Mouse (Mus musculus): Measurements from ENCODE around the gene Ugt2b35. TPM values are rescaled to one million over a fixed set of nuclear protein-coding genes. Genes with fewer than 3 reads are reported as not detected.
"Not testable (repeated sequence)": the region's sequence is repeated elsewhere in the genome, so short reads cannot be mapped to it uniquely, and the experiment has no call there.

The Ugt2b35 gene
- not detected in 2 replicates for polyA plus RNA-seq (2011; ENCODE audit: insufficient read length, low read depth, missing spikeins)

DNA sequence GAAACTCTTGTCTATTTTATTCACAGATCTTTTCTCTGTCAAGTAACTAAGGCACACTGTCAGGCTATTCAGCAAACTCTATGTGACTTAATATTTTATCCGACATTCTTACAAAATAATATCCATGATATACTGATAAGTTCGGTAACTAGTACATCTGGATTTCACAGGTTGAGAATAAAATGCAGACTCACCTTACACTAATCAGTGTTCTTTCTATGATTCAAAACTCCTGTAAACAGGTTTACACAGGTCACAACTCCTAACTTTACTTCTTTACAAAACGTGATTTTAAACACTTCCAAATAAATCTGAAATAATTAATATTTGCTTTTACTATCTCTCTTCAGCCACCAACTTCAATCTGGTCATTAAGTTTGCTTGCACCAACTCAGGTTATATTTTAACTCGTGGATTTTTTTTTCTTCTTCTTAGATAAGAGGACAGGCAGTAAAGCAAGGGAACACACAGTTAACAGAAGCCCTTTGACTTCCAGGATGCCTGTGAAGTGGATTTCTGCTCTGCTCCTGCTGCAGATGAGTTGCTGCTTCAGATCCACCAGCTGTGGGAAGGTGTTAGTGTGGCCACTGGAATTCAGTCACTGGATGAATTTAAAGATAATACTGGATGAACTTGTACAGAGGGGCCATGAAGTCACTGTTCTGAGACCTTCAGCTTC, at the start of gene Ugt2b35:
Gene Ugt2b35, plus strand, starts transcription at position 466 of the 679 bp plus-strand sequence.
- no peaks in the 10 kb centered on the region for H3K4me1 ChIP-seq (ENCODE audit: control insufficient read depth, insufficient read depth, low read length)
- H3K4me3 ChIP-seq (ENCODE audit: insufficient read depth, low read length): no peak within 1 kb of the TSS
- no peak for TF ChIP-seq CTCF (IDR thresholded peaks at IDR 0.05; ENCODE audit: borderline replicate concordance, insufficient read depth, low read length)
- TF ChIP-seq POLR2A (IDR thresholded peaks at IDR 0.05; ENCODE audit: low read depth, low read length): no peak
- no peak within 1 kb of the TSS for H3K27ac ChIP-seq (ENCODE audit: insufficient read depth, low read length)

DNA sequence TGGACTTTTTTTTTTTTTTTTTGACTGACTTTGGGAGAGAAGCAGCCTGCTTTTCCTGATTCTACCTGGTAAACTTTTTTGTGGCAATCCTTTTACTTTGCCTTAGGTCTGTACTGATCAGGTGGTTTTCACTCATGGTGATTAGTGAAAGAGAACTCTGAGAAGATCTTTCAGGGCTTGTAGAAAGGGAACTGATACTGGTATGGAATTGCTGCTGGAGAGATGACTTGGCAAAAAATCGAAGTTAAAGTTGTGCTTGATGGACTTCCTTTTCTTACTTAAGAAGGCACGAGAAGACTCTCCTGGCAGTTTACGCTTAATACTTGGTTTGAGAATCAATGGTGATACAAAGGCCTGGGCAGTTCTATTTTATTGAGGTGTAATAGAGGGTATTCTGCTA, 40.2 kb upstream of the Ugt2b35 start:
- Histone ChIP-seq H3K4me3 (ENCODE audit: insufficient read depth, low read length) (no peak overlapping the region), H3K4me1 (ENCODE audit: control insufficient read depth, insufficient read depth, low read length) (no peaks in the 10 kb centered on the region), H3K27ac (ENCODE audit: insufficient read depth, low read length) (no peak overlapping the region)
- TF ChIP-seq POLR2A (IDR thresholded peaks at IDR 0.05; ENCODE audit: low read depth, low read length) (no peak), CTCF (IDR thresholded peaks at IDR 0.05; ENCODE audit: borderline replicate concordance, insufficient read depth, low read length) (no peak)

DNA sequence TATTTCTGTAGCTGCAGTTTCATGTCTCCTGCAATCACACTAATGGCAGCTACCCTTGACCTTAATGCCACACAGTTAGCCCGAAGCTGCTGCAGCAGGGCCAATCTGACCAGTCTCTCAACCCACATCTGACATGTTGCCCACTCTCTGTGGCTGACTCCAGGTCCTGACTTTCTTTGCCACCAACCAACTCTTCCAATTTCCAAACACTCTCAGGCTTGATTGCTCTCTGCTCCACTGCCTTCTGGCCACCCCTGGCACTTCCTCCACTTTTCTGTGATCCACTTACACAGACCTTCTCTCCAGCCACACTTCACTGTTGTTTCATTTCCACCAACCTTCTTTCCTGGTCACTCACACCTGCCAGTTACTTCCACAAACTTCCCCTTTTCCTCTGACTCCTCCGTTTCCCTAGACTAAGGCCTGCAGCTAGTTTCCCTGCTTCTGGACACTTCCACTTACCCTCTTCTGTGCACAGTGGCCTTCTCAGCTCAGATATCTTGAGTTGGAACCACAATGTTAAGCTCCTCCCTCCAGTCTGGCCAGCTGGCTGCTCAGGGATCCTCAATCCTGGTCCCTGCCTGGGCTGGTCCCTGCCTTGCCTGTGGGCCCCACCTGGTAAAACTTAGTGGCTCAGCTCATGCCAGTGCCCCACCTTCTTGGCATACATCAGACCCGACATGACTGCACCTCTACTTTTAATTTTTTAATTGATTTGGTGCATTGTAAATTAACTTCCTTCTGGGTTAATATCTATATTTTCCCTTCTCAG, 38.9 kb upstream of the Ugt2b35 start:
- TF ChIP-seq POLR2A (IDR thresholded peaks at IDR 0.05; ENCODE audit: low read depth, low read length): no peak
- TF ChIP-seq CTCF (IDR thresholded peaks at IDR 0.05; ENCODE audit: borderline replicate concordance, insufficient read depth, low read length): no peak
- H3K4me3 ChIP-seq (ENCODE audit: insufficient read depth, low read length): no peak overlapping the region
- H3K27ac ChIP-seq (ENCODE audit: insufficient read depth, low read length): no peak overlapping the region
- no peaks in the 10 kb centered on the region for H3K4me1 ChIP-seq (ENCODE audit: control insufficient read depth, insufficient read depth, low read length)

DNA sequence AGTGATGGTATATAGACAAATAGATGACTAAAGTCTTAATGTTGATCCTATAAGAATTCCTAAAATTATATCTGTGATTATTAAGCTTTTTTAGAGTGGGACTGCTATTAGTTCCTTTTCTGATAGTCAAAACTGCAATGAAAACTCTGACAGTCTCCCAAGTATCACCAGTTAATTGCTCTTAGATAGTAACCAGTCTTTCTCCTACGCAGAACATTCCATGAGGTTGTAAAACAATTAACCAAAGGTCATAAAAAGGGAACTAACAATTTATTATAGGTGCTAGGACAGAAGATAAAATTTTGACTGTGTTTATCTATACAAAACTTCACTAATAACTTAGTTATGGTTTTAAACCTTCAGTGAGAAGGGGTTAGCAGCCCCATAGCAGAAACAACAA, 37.8 kb upstream of the Ugt2b35 start:
- not testable (repeated sequence) for H3K27ac ChIP-seq (ENCODE audit: insufficient read depth, low read length); H3K4me3 ChIP-seq (ENCODE audit: insufficient read depth, low read length); H3K4me1 ChIP-seq (ENCODE audit: control insufficient read depth, insufficient read depth, low read length)

DNA sequence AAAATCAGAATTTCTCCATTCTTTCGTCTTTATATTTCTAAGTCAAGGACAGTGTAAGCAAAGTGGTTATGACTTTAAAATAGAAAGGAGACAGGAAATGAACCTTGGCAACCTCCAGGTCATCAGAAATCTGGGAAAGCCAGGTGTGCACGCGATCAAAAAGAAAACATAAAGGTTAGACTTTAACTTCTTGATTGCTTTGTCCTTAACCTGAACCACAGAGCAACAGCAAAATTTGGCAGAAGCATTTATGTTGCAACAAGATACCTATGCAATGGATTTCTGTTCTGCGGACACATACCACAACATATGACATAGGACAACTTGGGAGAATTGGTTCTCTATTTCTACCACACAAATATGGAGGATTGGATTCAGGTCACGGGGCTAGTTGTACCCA, 33.4 kb upstream of the Ugt2b35 start:
- H3K27ac ChIP-seq (ENCODE audit: insufficient read depth, low read length): not testable (repeated sequence)

DNA sequence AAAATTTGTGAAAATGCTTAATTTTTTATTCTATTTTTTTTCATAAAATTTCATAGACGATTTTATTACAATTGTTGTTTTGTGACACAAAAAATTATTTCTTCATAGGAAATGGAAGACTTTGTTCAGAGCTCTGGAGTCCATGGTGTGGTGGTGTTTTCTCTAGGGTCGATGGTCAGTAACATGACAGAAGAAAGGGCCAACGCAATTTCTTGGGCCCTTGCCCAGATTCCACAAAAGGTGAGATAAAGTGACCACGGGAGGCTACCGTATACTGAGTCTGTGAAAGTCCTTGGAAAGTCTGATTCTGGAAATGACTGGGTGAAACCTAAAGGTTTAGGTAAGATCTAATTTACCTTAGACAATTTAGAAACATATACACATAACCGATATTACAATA, 4.1 kb downstream of the Ugt2b35 start:
- Histone ChIP-seq H3K27ac (ENCODE audit: insufficient read depth, low read length) (no peak overlapping the region), H3K4me3 (ENCODE audit: insufficient read depth, low read length) (no peak overlapping the region), H3K4me1 (ENCODE audit: control insufficient read depth, insufficient read depth, low read length) (no peaks in the 10 kb centered on the region)
- TF ChIP-seq CTCF (IDR thresholded peaks at IDR 0.05; ENCODE audit: borderline replicate concordance, insufficient read depth, low read length) (no peak), POLR2A (IDR thresholded peaks at IDR 0.05; ENCODE audit: low read depth, low read length) (no peak)

More for the DNA sequence above, 33.4 kb upstream of the Ugt2b35 start:
- not testable (repeated sequence) for H3K4me3 ChIP-seq (ENCODE audit: insufficient read depth, low read length); H3K4me1 ChIP-seq (ENCODE audit: control insufficient read depth, insufficient read depth, low read length)

DNA sequence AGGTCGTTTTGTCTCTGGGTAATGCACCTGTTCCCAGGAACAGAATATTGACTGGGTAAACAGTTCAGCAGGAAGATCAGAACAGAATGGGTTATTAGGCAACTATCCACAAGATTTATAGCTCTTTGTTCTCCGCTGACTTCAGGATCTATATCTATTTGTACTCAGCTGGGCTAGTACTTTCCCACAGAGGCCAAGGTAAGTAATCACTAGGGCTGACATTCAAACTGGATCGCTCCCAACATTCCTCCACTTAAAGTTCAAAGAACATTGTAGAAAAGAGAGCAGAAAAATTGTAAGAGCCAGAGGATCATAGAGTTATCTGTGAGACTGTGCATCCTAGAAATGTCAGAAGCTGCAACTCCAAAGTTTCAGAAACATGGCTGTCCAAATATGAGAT, 14.8 kb downstream of the Ugt2b35 start:
- Histone ChIP-seq H3K4me1 (ENCODE audit: control insufficient read depth, insufficient read depth, low read length) (no peaks in the 10 kb centered on the region), H3K4me3 (ENCODE audit: insufficient read depth, low read length) (no peak overlapping the region), H3K27ac (ENCODE audit: insufficient read depth, low read length) (no peak overlapping the region)
- no peak for TF ChIP-seq POLR2A (IDR thresholded peaks at IDR 0.05; ENCODE audit: low read depth, low read length)
- TF ChIP-seq CTCF (IDR thresholded peaks at IDR 0.05; ENCODE audit: borderline replicate concordance, insufficient read depth, low read length): no peak

DNA sequence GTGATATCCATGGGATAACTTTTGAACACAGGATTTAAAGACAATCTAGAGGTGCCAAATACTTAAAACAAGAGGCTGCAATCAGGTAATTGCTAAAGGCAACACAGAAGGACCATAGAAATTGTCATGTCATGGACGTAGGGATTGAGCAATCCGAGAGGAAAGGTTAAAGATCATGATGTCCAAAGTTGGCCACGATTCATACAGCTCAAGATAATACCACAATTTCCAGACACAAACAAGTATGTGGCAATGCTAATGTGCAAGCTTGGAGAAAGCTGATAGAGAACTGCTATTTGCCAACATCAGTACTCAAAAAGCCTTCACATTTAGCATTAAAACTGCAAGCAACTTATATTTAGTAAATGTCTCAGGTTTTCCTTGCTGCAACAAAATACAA, 26.7 kb downstream of the Ugt2b35 start:
- TF ChIP-seq CTCF (IDR thresholded peaks at IDR 0.05; ENCODE audit: borderline replicate concordance, insufficient read depth, low read length): no peak
- no peak for TF ChIP-seq POLR2A (IDR thresholded peaks at IDR 0.05; ENCODE audit: low read depth, low read length)
- no peak overlapping the region for H3K4me3 ChIP-seq (ENCODE audit: insufficient read depth, low read length)
- no peaks in the 10 kb centered on the region for H3K4me1 ChIP-seq (ENCODE audit: control insufficient read depth, insufficient read depth, low read length)
- no peak overlapping the region for H3K27ac ChIP-seq (ENCODE audit: insufficient read depth, low read length)

DNA sequence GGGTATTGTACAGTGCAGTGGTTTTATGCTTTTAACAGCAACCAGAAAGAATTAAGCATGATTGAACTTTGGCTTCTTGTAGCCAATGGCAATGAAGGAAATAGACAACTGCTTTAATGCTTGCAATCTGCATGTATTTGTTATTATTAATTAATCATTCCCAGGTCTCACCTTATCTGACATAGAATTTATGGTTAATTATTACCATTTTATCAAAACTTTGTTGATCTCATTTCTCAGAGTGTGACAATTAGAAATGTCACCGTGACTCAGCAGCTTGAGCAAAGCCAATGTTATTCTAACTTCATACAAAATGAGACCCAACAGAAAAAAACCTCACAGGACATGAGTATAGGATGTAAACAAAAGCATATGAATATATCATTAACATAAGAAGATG, 30.0 kb downstream of the Ugt2b35 start:
- TF ChIP-seq POLR2A (IDR thresholded peaks at IDR 0.05; ENCODE audit: low read depth, low read length) (no peak), CTCF (IDR thresholded peaks at IDR 0.05; ENCODE audit: borderline replicate concordance, insufficient read depth, low read length) (no peak)
- Histone ChIP-seq H3K4me1 (ENCODE audit: control insufficient read depth, insufficient read depth, low read length) (no peaks in the 10 kb centered on the region), H3K27ac (ENCODE audit: insufficient read depth, low read length) (no peak overlapping the region), H3K4me3 (ENCODE audit: insufficient read depth, low read length) (no peak overlapping the region)

Other genes with a start within 250 kb of the Ugt2b35 start
- 48.1 and 58.5 TPM in 2 replicates for gene Ythdc1, start 196.6 kb upstream of the Ugt2b35 start, polyA plus RNA-seq (2011; ENCODE audit: insufficient read length, low read depth, missing spikeins)
- gene Ugt2b34, start 93.9 kb upstream of the Ugt2b35 start, polyA plus RNA-seq (2011; ENCODE audit: insufficient read length, low read depth, missing spikeins): not detected in 2 replicates
- not detected in 2 replicates for gene Ugt2b1, start 74.3 kb upstream of the Ugt2b35 start, polyA plus RNA-seq (2011; ENCODE audit: insufficient read length, low read depth, missing spikeins)
- not detected in 2 replicates for gene Ugt2b36, start 91.7 kb downstream of the Ugt2b35 start, polyA plus RNA-seq (2011; ENCODE audit: insufficient read length, low read depth, missing spikeins)
- not detected in 2 replicates for gene Ugt2b5, start 139.5 kb downstream of the Ugt2b35 start, polyA plus RNA-seq (2011; ENCODE audit: insufficient read length, low read depth, missing spikeins)

Measured in embryonic fibroblast, embryonic 13.5 days (primary cell).